Mouse (Mus musculus) C2C12 (cell line): ENCODE data around the gene Zfp296. TPM values are rescaled to one million over a fixed set of nuclear protein-coding genes. Genes with fewer than 3 reads are reported as not detected.

Experiments used
- H3K27me3 ChIP-seq: one replicate; pipeline ENCODE4 v1.6.1; 2011; ENCODE audit not compliant: control insufficient read depth, insufficient read depth, insufficient read length
- H3K36me3 ChIP-seq: one replicate; pipeline ENCODE4 v1.6.1; 2011; ENCODE audit not compliant: control insufficient read depth, insufficient read depth
- H3K4me3 ChIP-seq: one replicate; pipeline ENCODE4 v1.5.1; 2011; ENCODE audit warnings: mild to moderate bottlenecking, control low read depth; ENCODE audit not compliant: poor library complexity, insufficient read depth, severe bottlenecking
- H3K79me2 ChIP-seq: one replicate; pipeline ENCODE4 v1.6.1; 2011; ENCODE audit not compliant: control insufficient read depth, insufficient read depth
- H3K79me3 ChIP-seq: one replicate; pipeline ENCODE4 v1.6.1; 2011; ENCODE audit warnings: low read depth, control low read depth
- H3ac ChIP-seq: one replicate; pipeline ENCODE3; 2011; ENCODE audit warnings: low read depth; ENCODE audit not compliant: control insufficient read depth, insufficient read length
- CEBPB ChIP-seq: IDR thresholded peaks from one replicate; pipeline ENCODE4 v1.6.1; 2011; ENCODE audit warnings: low read depth, mild to moderate bottlenecking, control low read depth, moderate library complexity
- CTCF ChIP-seq: IDR thresholded peaks from one replicate; pipeline ENCODE4 v1.5.1; 2011; ENCODE audit not compliant: control insufficient read depth, insufficient read depth, insufficient read length
- FOSL1 ChIP-seq: IDR thresholded peaks from one replicate; pipeline ENCODE4 v1.8.0; 2011; ENCODE audit warnings: mild to moderate bottlenecking, low read length; ENCODE audit not compliant: poor library complexity, insufficient read depth, severe bottlenecking
- MAX ChIP-seq: IDR thresholded peaks from one replicate; pipeline ENCODE4 v1.6.1; 2011; ENCODE audit warnings: mild to moderate bottlenecking, control low read depth
- MYOD1 ChIP-seq: IDR thresholded peaks from one replicate; pipeline ENCODE4 v1.6.1; 2011; ENCODE audit warnings: low read depth; ENCODE audit not compliant: control insufficient read depth, insufficient read length
- MYOG ChIP-seq: IDR thresholded peaks from one replicate; pipeline ENCODE4 v1.6.1; 2011; ENCODE audit not compliant: control insufficient read depth, insufficient read length; ENCODE audit errors: extremely low read depth
- USF1 ChIP-seq: IDR thresholded peaks from one replicate; pipeline ENCODE4 v1.6.1; 2011; ENCODE audit warnings: low read depth, mild to moderate bottlenecking, control low read depth, moderate library complexity
- polyA plus RNA-seq: library from polyadenylated mRNA; unstranded; fragments of >200 nt; fragmentation: generic; extraction: Trizol; gene quantifications from one replicate; pipeline ENCODE4 v1.2.1, GENCODE M21; 2012; ENCODE audit warnings: missing spikeins

Gene Zfp296
- polyA plus RNA-seq, 1 experiment: 1.9 TPM

GRCm38 (mm10) chr7:19628536-19629360 is 51.7 kb downstream of the Zfp296 start:
- Histone ChIP-seq H3K4me3 (peak overlapping the region; percentile 45), H3K36me3 (peaks cover 3% of the 10 kb centered on the region), H3K79me2 (no peaks in the 10 kb centered on the region), H3K79me3 (no peaks in the 10 kb centered on the region), H3K27me3 (no peaks in the 10 kb centered on the region), H3ac (peak overlapping the region; percentile 92)
- TF ChIP-seq MYOG (no peak), USF1 (no peak), MYOD1 (no peak), FOSL1 (no peak), CTCF (no peak), MAX (no peak), CEBPB (no peak)

DNA sequence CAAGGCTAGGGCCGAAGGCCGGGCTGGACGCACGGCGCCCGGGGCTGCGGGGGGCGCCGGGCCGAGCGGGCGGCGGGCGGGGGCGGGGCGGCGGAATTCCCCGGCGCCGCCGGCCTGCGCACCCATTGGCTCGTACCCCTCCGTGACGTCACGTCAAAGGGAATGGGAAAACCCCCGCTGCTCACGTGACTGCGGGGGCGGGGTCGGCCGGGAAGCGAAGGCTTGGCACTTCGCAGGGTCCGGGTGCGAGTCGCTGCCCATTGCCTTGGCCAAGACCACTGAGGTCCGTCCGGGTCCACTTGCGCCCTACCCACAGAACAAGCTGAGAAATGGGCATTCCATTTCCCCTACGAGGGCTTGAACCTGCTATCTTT is 52.3 kb downstream of the Zfp296 start, which contains the start of gene Relb:
Gene Relb, minus strand, starts transcription at position 78 of the 374 bp plus-strand sequence.
- H3K4me3 ChIP-seq: peak within 1 kb of the TSS; percentile 45
- peak within 1 kb of the TSS; percentile 92 for H3ac ChIP-seq
- H3K27me3 ChIP-seq: no peaks in the 10 kb centered on the region
- TF ChIP-seq USF1 (peak; percentile 90), FOSL1 (no peak)
- peaks cover 7% of the 10 kb centered on the region for H3K36me3 ChIP-seq
- no peaks in the 10 kb centered on the region for H3K79me2 ChIP-seq
- no peaks in the 10 kb centered on the region for H3K79me3 ChIP-seq

Other genes starting within 250 kb of the Zfp296 start
- 151 TPM for gene Ercc1, start 232.5 kb upstream of the Zfp296 start, polyA plus RNA-seq
- 25.6 TPM for gene Cd3eap, start 217.8 kb upstream of the Zfp296 start, polyA plus RNA-seq
- gene Ppp1r13l, start 217.5 kb upstream of the Zfp296 start, polyA plus RNA-seq: 21.5 TPM
- gene Ercc2, start 195.3 kb upstream of the Zfp296 start, polyA plus RNA-seq: 9.7 TPM
- gene Klc3, start 173.2 kb upstream of the Zfp296 start, polyA plus RNA-seq: 4.3 TPM
- gene Ckm, start 172.5 kb upstream of the Zfp296 start, polyA plus RNA-seq: 1.9 TPM
- 12.9 TPM for gene Mark4, start 118.5 kb upstream of the Zfp296 start, polyA plus RNA-seq
- gene Exoc3l2, start 114.0 kb upstream of the Zfp296 start, polyA plus RNA-seq: 0.01 TPM
- gene Bloc1s3, start 68.9 kb upstream of the Zfp296 start, polyA plus RNA-seq: 4.8 TPM
- gene Trappc6a, start 68.9 kb upstream of the Zfp296 start, polyA plus RNA-seq: 23.2 TPM
- 0.11 TPM for gene Nkpd1, start 59.4 kb upstream of the Zfp296 start, polyA plus RNA-seq
- gene Ppp1r37, start 14.2 kb upstream of the Zfp296 start, polyA plus RNA-seq: 32.6 TPM
- 136 TPM for gene Gemin7, start 308 bp downstream of the Zfp296 start, polyA plus RNA-seq
- gene Clasrp, start 27.2 kb downstream of the Zfp296 start, polyA plus RNA-seq: 19.0 TPM
- gene Relb, start 52.2 kb downstream of the Zfp296 start, polyA plus RNA-seq: 11.1 TPM
- gene Clptm1, start 87.7 kb downstream of the Zfp296 start, polyA plus RNA-seq: 95.7 TPM
- gene Apoc2, start 100.7 kb downstream of the Zfp296 start, polyA plus RNA-seq: not detected
- gene Gm44805, start 104.1 kb downstream of the Zfp296 start, polyA plus RNA-seq: not detected
- gene Apoc4, start 104.2 kb downstream of the Zfp296 start, polyA plus RNA-seq: not detected
- gene Apoc1, start 115.4 kb downstream of the Zfp296 start, polyA plus RNA-seq: not detected
- 2.0 TPM for gene Apoe, start 121.9 kb downstream of the Zfp296 start, polyA plus RNA-seq
- gene Tomm40, start 138.2 kb downstream of the Zfp296 start, polyA plus RNA-seq: 218 TPM
- 26.7 TPM for gene Nectin2, start 173.2 kb downstream of the Zfp296 start, polyA plus RNA-seq
- gene Bcam, start 193.7 kb downstream of the Zfp296 start, polyA plus RNA-seq: 1.7 TPM
- not detected for gene Cblc, start 219.5 kb downstream of the Zfp296 start, polyA plus RNA-seq
- gene Bcl3, start 245.5 kb downstream of the Zfp296 start, polyA plus RNA-seq: 7.8 TPM